Mouse (Mus musculus) forelimb bud, embryonic 11.5 days (tissue): ENCODE measurements around the gene Tdp1.

Source experiments
- DNase-seq: peaks from one replicate; pipeline ENCODE4 v3.0.0-alpha.2; 2012; ENCODE audit warnings: low read depth, low spot score

Tdp1 gene

GRCm38 (mm10) chr12:99898248-99898870, 14.0 kb downstream of the Tdp1 start:
- no peak for DNase-seq

DNA sequence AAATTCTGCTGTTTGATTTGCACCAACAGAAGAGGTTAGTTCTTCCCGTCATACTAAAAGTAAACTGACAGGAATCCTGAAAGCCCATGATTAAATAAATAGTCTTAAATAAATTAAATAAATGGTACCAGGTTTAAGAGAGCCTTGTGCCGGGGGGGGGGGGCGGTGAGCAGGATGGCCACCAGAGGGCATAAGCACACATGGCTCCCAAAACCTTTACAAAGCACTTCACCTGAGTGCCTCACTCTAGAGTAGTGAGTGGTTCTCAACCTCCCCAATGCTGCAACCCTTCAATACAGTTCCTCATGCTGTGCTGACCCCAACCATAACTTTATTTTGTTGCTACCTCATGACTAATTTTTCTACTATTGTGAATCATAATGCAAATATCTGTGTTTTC, 15.7 kb downstream of the Tdp1 start:
- DNase-seq = no peak

GRCm38 (mm10) chr12:99901973-99902866, 17.9 kb downstream of the Tdp1 start:
- no peak for DNase-seq

DNA sequence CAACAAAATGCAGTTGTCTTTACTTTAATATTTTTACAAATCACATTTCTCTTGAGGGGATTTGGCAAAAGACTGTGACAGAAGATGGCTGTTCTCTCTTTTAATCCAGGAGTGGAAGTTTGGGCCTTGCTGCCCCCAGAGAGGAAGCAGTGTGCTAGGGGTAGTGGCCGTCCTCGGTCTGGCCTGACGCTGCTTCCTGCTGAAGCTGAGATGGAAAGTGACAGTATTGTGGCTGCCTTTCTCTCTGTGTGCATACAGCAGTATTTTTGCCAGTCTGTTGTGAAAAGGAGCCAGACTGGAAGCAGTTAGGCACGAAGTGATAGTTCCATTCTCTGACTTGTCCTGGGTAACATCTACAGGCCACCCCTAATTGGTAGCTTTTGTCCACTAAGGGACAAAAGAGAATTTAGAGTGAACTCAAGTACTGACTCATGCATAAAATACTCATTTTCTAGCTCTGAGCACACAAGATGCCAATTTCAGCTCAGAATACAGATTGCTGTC, 18.6 kb downstream of the Tdp1 start:
- DNase-seq = no peak

DNA sequence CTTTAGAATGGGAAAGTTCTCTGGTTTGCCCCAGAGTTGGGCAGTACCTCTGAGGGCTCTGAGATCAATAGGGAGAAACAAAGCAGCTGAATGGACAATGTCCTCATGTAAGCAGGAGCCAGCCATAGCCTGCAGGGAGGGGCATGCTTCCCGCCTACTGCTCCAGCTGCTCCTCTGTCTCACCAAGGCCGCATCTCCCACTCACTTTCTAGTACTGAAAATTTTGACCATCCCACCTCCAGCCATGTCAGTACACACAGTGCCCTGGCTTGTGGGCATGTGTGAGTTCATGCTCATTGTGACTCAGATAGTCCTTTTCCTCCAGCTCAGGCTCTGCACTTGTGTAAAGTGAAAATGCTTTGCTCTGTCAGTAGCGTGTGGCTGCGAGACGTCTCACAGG, 20.2 kb downstream of the Tdp1 start:
- DNase-seq = no peak

DNA sequence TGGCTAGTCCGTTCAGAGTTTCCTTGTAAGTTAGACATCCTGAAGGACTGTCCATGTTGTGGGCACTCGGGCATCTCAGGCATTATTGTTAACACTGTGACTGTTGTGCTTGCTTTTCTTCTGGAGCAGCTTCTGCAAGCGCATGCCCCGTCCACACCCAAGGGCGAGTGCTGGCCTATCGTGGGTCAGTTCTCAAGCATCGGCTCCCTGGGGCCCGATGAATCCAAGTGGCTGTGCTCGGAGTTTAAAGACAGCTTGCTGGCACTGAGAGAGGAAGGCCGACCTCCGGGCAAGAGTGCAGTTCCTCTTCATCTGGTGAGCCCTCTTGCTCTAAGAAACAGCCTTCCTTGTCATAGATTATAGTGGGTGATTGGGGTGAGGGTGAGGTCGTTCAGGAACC, 27.1 kb downstream of the Tdp1 start:
- DNase-seq = no peak

- no peak for DNase-seq
Measured at GRCm38 (mm10) chr12:99917800-99918427, 33.6 kb downstream of the Tdp1 start.

GRCm38 (mm10) chr12:99919636-99920035, 35.3 kb downstream of the Tdp1 start:
- DNase-seq = no peak

DNA sequence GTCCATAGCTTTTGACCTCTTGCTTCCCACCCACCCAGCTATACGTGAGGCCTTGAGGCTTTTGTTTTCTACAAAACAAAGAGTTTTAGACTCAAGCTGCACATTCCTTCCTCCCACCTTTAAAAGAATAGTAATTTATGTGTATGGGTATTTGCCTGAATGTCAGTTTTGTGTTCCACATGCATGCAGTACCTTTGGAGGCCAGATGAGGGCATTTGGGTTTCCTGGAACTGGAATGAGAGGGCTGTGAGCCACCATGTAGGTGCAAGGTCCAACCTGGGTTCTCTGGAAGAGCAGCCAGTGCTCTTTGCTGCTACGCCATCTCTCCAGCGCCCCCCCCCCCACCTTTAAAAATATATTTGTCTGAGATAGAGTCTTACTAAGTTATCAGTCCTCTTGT, 36.7 kb downstream of the Tdp1 start:
- no peak for DNase-seq

DNA sequence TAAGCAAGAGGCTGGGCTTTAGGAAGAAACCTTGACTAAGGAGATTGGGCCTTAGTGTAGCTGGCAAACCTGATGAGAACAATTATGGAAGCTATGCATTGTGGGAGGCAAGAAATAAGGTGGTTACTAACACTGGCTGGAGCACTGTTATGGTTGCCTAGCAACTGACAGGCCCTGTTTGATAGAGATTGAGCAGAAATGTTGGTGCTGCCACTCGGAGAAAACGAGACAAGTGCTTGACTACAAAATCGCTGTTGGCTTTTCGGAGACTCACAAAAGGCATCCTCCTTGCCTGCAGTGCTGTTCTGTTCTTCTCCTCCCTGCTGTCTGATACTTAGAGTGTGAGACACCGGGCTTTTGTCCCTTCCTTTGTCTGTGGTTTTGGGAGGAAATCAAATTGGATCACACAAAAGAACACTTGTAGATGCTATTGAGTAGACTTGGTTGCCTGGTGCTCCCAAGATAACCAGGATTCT, 38.9 kb downstream of the Tdp1 start:
- DNase-seq = no peak

DNA sequence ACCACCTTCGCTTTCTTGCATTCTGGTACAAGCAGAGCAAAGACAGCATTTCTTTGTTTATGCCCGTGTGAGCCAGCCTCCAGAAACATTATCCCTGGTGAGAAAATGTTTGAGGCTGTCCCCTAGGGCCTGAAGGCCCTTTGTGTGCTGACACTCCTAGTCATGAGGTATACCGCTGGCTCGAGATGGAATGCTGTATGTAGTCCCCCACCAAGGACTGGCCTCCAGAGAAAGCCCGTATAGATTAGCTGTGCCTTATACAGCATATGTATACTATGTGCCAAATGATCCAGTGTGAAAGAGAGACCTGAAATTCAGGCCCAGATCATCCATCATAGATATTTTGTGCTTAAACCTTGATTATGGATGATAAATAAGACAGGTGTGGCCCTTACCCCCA, 39.4 kb downstream of the Tdp1 start:
- DNase-seq = no peak

DNA sequence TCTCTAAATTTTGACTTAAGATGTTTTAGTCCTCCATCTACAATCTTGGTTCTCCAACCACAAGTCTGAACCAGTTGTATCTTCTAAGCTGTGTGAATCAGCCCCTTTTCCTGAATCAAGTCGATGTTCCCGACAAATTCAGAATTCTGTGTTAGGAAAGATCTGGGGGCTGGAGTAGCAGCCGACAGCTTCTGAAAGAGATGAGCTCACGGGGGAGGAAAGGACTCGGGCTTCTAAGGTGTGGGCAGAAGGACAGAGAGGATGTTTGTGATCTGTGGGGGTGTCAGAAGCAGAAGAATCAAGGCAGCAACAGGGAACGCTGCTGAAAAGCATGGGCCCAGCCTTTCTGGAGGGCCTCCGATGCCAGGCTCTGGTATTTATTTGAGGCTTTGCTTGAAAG, 44.0 kb downstream of the Tdp1 start:
- no peak for DNase-seq

DNA sequence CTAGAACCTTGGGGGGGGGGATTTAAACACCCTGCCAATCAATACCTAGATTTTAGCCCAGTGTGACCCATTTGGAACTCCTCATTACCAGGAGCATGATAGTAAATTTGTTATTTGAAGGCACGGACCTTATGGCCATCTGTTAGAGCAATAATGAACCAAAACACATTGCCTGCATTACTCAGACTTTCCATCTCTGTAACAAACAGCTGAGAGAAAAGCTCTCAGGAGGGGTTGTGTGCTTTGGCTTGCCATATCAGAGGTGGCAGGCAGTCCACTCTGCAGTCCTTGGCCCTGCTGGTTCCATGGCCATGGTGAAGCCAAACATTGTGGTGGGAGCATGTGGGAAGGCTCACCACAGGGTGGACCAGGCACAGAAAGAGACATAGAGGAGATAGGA, 44.8 kb downstream of the Tdp1 start:
- DNase-seq = no peak

DNA sequence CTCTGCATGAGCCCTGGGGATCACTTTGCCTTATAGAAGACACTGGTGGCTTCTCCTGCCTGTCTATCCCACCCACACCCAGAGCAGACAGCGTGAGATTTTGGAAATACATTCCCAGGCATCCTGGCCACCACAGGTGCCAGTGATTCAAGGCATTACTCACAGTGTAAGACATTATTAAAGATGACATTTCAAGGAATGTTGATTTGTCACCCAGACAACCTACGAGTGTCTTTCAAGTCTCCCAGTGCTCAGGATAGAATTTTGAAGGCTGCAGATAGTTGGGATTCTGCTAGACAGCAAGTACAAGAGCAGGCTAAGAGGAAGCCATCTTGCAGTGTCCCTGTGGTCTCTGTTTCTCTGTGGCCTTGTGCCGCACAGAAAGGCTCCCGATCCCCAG, 47.9 kb downstream of the Tdp1 start:
- no peak for DNase-seq

- DNase-seq = no peak
Measured at GRCm38 (mm10) chr12:99933630-99934029, 49.3 kb downstream of the Tdp1 start.

- DNase-seq = no peak
Measured at GRCm38 (mm10) chr12:99935403-99935802, 51.1 kb downstream of the Tdp1 start.

GRCm38 (mm10) chr12:99938476-99938875, 54.2 kb downstream of the Tdp1 start:
- no peak for DNase-seq

- DNase-seq = no peak
Measured at GRCm38 (mm10) chr12:99939179-99939578, 54.9 kb downstream of the Tdp1 start.

GRCm38 (mm10) chr12:99940704-99941103, 56.4 kb downstream of the Tdp1 start:
- DNase-seq = no peak

GRCm38 (mm10) chr12:99942441-99942840, 58.1 kb downstream of the Tdp1 start:
- DNase-seq = no peak

DNA sequence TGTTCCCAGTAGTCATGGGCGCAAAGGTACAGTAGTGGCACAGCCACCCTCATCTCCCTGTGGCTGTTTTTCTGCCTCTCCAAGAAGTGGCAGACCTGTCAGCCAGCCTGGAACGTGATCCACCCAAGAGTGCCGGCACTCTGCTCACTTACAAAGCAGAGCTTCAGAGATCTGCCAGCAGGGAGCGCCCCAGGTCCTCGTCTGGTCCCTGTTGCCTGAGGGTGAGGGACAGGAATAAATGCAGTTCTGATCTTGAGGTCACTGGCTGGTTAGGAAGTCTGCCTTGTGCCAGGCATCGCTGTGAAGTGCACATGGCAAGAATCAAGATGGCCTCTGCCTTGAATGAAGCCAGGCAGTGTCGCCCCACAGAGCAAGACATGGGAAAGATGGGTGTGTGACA, 68.6 kb downstream of the Tdp1 start:
- peak; percentile 49 for DNase-seq

DNA sequence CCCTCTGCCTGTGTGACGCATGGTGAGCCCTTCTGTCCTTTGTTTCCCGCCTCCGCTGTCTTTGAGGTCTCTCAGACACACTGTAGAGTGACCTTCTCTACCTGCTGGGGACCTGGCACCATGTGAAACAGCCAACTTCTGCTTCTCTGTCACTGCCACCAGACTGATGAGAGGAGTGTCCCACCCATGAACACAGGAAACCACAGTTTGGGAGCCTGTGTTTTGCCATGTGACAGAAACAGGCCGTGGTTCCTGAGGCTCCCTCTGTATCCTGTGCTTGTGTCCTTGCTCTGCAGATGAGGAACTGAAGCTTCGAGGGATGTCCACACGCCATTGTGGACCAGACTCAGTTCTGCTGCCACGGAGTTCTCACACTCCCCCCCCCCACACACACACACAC, 72.1 kb downstream of the Tdp1 start:
- no peak for DNase-seq
